ENCODE assay signal across 8 mouse cellular contexts in the genomic region with DNA sequence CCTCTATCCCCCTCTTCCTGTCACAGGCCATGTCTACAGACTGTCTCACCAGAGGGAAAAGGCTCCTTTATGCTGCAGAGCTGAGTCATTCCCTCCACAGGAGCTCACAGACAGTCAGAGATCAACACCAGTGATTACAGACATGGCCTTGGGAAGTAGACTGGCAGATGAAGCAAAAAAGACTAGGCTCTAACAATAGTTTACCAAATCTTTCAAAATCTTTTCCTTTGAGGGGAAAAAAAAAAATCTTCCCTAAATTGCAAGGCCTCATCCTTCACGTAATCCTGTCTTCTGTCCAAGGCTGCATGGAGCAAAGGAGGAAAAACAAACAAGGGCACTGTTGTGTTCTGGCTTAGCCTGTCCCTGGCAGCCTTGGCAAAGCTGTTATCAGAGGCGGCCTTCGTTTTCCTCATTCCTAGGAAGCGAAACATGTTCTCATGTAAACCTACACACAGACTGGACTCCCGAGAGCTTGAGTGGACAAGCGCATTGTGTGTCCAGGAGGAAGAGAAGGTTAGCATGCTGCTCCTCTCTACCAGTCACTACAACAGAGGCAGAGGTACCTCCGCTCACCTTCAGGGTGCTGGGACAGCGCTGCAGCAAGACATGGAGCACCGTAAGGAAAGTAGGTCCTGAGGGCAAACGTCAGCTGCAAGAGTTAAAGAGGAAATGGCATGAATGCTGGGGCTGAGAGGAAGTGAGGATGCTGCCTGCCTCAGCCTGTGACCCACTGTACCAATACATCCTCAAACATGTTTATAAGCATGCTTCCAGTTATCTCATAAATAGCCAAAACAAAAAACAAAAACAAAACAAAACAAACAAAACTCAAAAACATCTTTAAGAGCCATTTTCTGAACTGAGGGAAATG.
DNase-seq lines count a peak whose midpoint lies in the region; ATAC-seq and TF ChIP-seq lines count a peak whose summit lies in the region.
"Had no signal": no experiment of that assay in that cellular context is flagged by ENCODE, and none has a peak within 500 bp of the region (broad histone marks: within the 10 kb centered on the region; RNA-seq: fewer than 3 reads in every experiment).

No protein-coding gene starts in this region.

- no peak for TF ChIP-seq EP300 in heart, postnatal 0 days (IDR thresholded peaks at IDR 0.05; ENCODE audit: low read depth)

- H3K4me2 ChIP-seq in lung, embryonic 16.5 days (ENCODE audit: low read depth, low read length): no peak overlapping the region
- H3K4me2 ChIP-seq in heart, postnatal 0 days (ENCODE audit: low read depth, low read length): no peak overlapping the region
- no peak overlapping the region for H3K4me2 ChIP-seq in forebrain, embryonic 16.5 days (ENCODE audit: low read length)

- H3K9me3 ChIP-seq in lung, embryonic 16.5 days (ENCODE audit: control insufficient read depth, low read length): no peaks in the 10 kb centered on the region
- H3K9me3 ChIP-seq in heart, postnatal 0 days (replicated peaks; ENCODE audit: control insufficient read depth, low read length): no peaks in the 10 kb centered on the region
- no peaks in the 10 kb centered on the region for H3K9me3 ChIP-seq in forebrain, embryonic 16.5 days (ENCODE audit: control insufficient read depth, low read length)

- H3K9ac ChIP-seq in lung, embryonic 16.5 days (ENCODE audit: low read length): no peak overlapping the region
- no peak overlapping the region for H3K9ac ChIP-seq in heart, postnatal 0 days (replicated peaks; ENCODE audit: low read depth, low read length)
- no peak overlapping the region for H3K9ac ChIP-seq in forebrain, embryonic 16.5 days (replicated peaks; ENCODE audit: low read depth, low read length)

- no peak for ATAC-seq in lung, embryonic 16.5 days (ENCODE audit: low read depth)
- peak; percentile 45; the same call in 1 of the 2 replicates for ATAC-seq in heart, postnatal 0 days (ENCODE audit: insufficient read depth, low read depth)
- ATAC-seq in megakaryocyte-erythroid progenitor cell, adult 5-6 weeks (replicated peaks; ENCODE audit: low FRiP score, low TSS enrichment, poor library complexity, severe bottlenecking): peak; percentile 78
- ATAC-seq in forebrain, embryonic 16.5 days: no peak

- peak overlapping the region; percentile 36; the same call in 1 of the 2 replicates for H3K27ac ChIP-seq in lung, embryonic 16.5 days (ENCODE audit: low read length)
- H3K27ac ChIP-seq in bone marrow macrophage, adult 2 months (ENCODE audit: insufficient read depth, low read depth, low read length): 0 out of 2 replicates have a peak overlapping the region, but pooled peaks have one; percentile 3
- H3K27ac ChIP-seq in heart, postnatal 0 days (ENCODE audit: low read depth): peak overlapping the region; percentile 63
- H3K27ac ChIP-seq in forebrain, embryonic 16.5 days (ENCODE audit: low read length): no peak overlapping the region

- no peaks in the 10 kb centered on the region for H3K27me3 ChIP-seq in lung, embryonic 16.5 days (ENCODE audit: control insufficient read depth, insufficient read depth, low read depth, low read length)
- no peaks in the 10 kb centered on the region for H3K27me3 ChIP-seq in heart, postnatal 0 days (ENCODE audit: control insufficient read depth, insufficient read depth, low read length)
- H3K27me3 ChIP-seq in forebrain, embryonic 16.5 days (replicated peaks; ENCODE audit: control insufficient read depth, insufficient read depth, low read length): no peaks in the 10 kb centered on the region

- no peak overlapping the region for H3K4me3 ChIP-seq in lung, embryonic 16.5 days (ENCODE audit: low read length)
- H3K4me3 ChIP-seq in bone marrow macrophage, adult 2 months (ENCODE audit: insufficient read depth, low read length): no peak overlapping the region
- no peak overlapping the region for H3K4me3 ChIP-seq in heart, postnatal 0 days (ENCODE audit: low read depth, low read length)
- H3K4me3 ChIP-seq in forebrain, embryonic 16.5 days (replicated peaks; ENCODE audit: low read length): no peak overlapping the region
- H3K4me3 ChIP-seq: erythroblast, embryonic 14.5 days had no signal

- no peak for TF ChIP-seq CTCF in bone marrow macrophage, adult 2 months (IDR thresholded peaks at IDR 0.05; ENCODE audit: low read depth, low read length)
- no peak for TF ChIP-seq CTCF in heart, postnatal 0 days (IDR thresholded peaks at IDR 0.05; ENCODE audit: low read depth)

- DNase-seq in lung, postnatal 4 days: no peak
- DNase-seq in heart, postnatal 0 days (ENCODE audit: low spot score): no peak
- no peak for DNase-seq in frontal cortex, postnatal 10 days (ENCODE audit: low spot score in 2 of 2)

- H3K36me3 ChIP-seq in lung, embryonic 16.5 days (ENCODE audit: control insufficient read depth, insufficient read depth, low read length): no peaks in the 10 kb centered on the region
- H3K36me3 ChIP-seq in heart, postnatal 0 days (replicated peaks; ENCODE audit: control insufficient read depth, insufficient read depth, low read length): no peaks in the 10 kb centered on the region
- H3K36me3 ChIP-seq in forebrain, embryonic 16.5 days (ENCODE audit: control insufficient read depth, insufficient read depth): no peaks in the 10 kb centered on the region

- TF ChIP-seq POLR2A in bone marrow macrophage, adult 2 months (IDR thresholded peaks at IDR 0.05; ENCODE audit: borderline replicate concordance, low read depth, low read length): no peak

- H3K4me1 ChIP-seq in lung, embryonic 16.5 days (replicated peaks; ENCODE audit: control insufficient read depth, insufficient read depth, low read length): peaks cover 20% of the 10 kb centered on the region
- peaks cover 30% of the 10 kb centered on the region for H3K4me1 ChIP-seq in bone marrow macrophage, adult 2 months (ENCODE audit: control insufficient read depth, insufficient read depth, low read length)
- no peaks in the 10 kb centered on the region for H3K4me1 ChIP-seq in heart, postnatal 0 days (ENCODE audit: control insufficient read depth, insufficient read depth)
- H3K4me1 ChIP-seq in forebrain, embryonic 16.5 days (replicated peaks; ENCODE audit: control insufficient read depth, insufficient read depth, low read length): peaks cover 5% of the 10 kb centered on the region

- 53% methylated on average over 10 of the region's 10 CpGs for WGBS in lung, embryonic 16.5 days
- 57% methylated on average over 10 of the region's 10 CpGs for WGBS in heart, postnatal 0 days
- 82% methylated on average over 10 of the region's 10 CpGs for WGBS in forebrain, embryonic 16.5 days

Comparison
In these comparisons a context has a peak if more than half of its experiments do, and no peak if none do; other contexts are left out.
1. ATAC-seq: peak in heart, postnatal 0 days (single experiment) and megakaryocyte-erythroid progenitor cell, adult 5-6 weeks (single experiment); none in lung, embryonic 16.5 days (single experiment) and forebrain, embryonic 16.5 days (single experiment).